Mouse (Mus musculus) CH12.LX (cell line): ENCODE measurements around the gene Ubxn1. TPM values are rescaled to one million over a fixed set of nuclear protein-coding genes. Genes with fewer than 3 reads are reported as not detected.

Source experiments
- DNase-seq: peaks from one replicate; pipeline ENCODE4 v3.0.0-alpha.2; 2013; ENCODE audit errors: extremely low read depth
- H3K27ac ChIP-seq: 2 replicates; pipeline ENCODE4 v1.5.1; 2012; ENCODE audit warnings: low read depth, mild to moderate bottlenecking, control low read depth, moderate library complexity; ENCODE audit not compliant: insufficient read depth
- H3K27me3 ChIP-seq: replicated peaks from 2 replicates; pipeline ENCODE3; 2012; ENCODE audit warnings: inconsistent platforms
- H3K36me3 ChIP-seq, 2 experiments: replicated peaks in 1 of 2; 2 replicates each; pipeline versions ENCODE3 to v1.6.1; 2012; ENCODE audit warnings: inconsistent platforms in 1 of 2, low read length in 1 of 2, mild to moderate bottlenecking in 1 of 2, mixed read lengths in 1 of 2, moderate library complexity in 1 of 2; ENCODE audit not compliant: control insufficient read depth in 1 of 2, insufficient read depth in 1 of 2
- H3K4me1 ChIP-seq, 2 experiments: 2 replicates each; pipeline ENCODE4 v1.6.1; 2012; ENCODE audit warnings: inconsistent platforms in 1 of 2, moderate library complexity in 1 of 2; ENCODE audit not compliant: insufficient read depth in 2 of 2, control insufficient read depth in 1 of 2
- H3K4me2 ChIP-seq: 2 replicates; pipeline ENCODE4 v1.6.1; 2012; ENCODE audit warnings: low read depth, mild to moderate bottlenecking, control low read depth; ENCODE audit not compliant: poor library complexity, insufficient read depth, severe bottlenecking
- H3K4me3 ChIP-seq, 3 experiments: fragments of 150-350 bp in 1 of 3; sonication (generic) in 1 of 3; replicated peaks in 1 of 3; 2 replicates each; pipeline versions ENCODE3 to v1.5.1; 2011 to 2012; ENCODE audit warnings: low read depth in 2 of 3, low read length in 2 of 3, mild to moderate bottlenecking in 2 of 3, moderate library complexity in 2 of 3, control low read depth in 1 of 3, improper control_type of control experiment in 1 of 3, inconsistent platforms in 1 of 3, mixed read lengths in 1 of 3; ENCODE audit not compliant: poor library complexity in 1 of 3
- H3K79me2 ChIP-seq: replicated peaks from 2 replicates; pipeline ENCODE4 v1.6.1; 2012; ENCODE audit warnings: mild to moderate bottlenecking, moderate library complexity; ENCODE audit not compliant: control insufficient read depth, poor library complexity, insufficient read depth, severe bottlenecking; ENCODE audit errors: extremely low read depth
- H3K9ac ChIP-seq: 2 replicates; pipeline ENCODE4 v1.6.1; 2012; ENCODE audit warnings: low read depth, mild to moderate bottlenecking, control low read depth, moderate library complexity; ENCODE audit not compliant: insufficient read depth
- H3K9me3 ChIP-seq: replicated peaks from 2 replicates; pipeline ENCODE3; 2012; ENCODE audit warnings: low read length, inconsistent platforms, mixed read lengths
- CHD2 ChIP-seq: IDR thresholded peaks from 2 replicates; pipeline ENCODE4 v1.6.1; 2011; ENCODE audit warnings: low read length, improper control_type of control experiment
- CTCF ChIP-seq, 2 experiments: IDR thresholded peaks in 1 of 2; conservative IDR thresholded peaks in 1 of 2; 2 replicates each; pipeline ENCODE4 v1.5.1; 2011 to 2012; ENCODE audit warnings: low read depth in 2 of 2, low read length in 2 of 2, improper control_type of control experiment in 1 of 2, inconsistent platforms in 1 of 2, mild to moderate bottlenecking in 1 of 2, moderate library complexity in 1 of 2
- E2F4 ChIP-seq: IDR thresholded peaks from 2 replicates; pipeline ENCODE4 v1.6.1; 2011; ENCODE audit warnings: low read depth, low read length, improper control_type of control experiment; ENCODE audit not compliant: insufficient replicate concordance
- ELF1 ChIP-seq: IDR thresholded peaks from 2 replicates; pipeline ENCODE4 v1.6.1; 2014; ENCODE audit warnings: low read depth, mild to moderate bottlenecking, inconsistent platforms, low read length, improper control_type of control experiment
- EP300 ChIP-seq: IDR thresholded peaks from 2 replicates; pipeline ENCODE4 v1.6.1; 2011; ENCODE audit warnings: low read length, improper control_type of control experiment
- GABPA ChIP-seq: IDR thresholded peaks from 2 replicates; pipeline ENCODE4 v1.6.1; 2012; ENCODE audit warnings: low read depth, low read length, improper control_type of control experiment, inconsistent platforms; ENCODE audit not compliant: insufficient replicate concordance
- JUN ChIP-seq: IDR thresholded peaks from 2 replicates; pipeline ENCODE4 v1.6.1; 2011; ENCODE audit warnings: low read depth, mild to moderate bottlenecking, low read length, improper control_type of control experiment, moderate library complexity; ENCODE audit not compliant: insufficient read depth
- JUND ChIP-seq: conservative IDR thresholded peaks from 2 replicates; pipeline ENCODE4 v1.6.1; 2011; ENCODE audit warnings: low read depth, low read length, improper control_type of control experiment
- MAFK ChIP-seq: IDR thresholded peaks from 2 replicates; pipeline ENCODE4 v1.6.1; 2011; ENCODE audit warnings: low read length, improper control_type of control experiment; ENCODE audit not compliant: insufficient replicate concordance
- MXI1 ChIP-seq: IDR thresholded peaks from 2 replicates; pipeline ENCODE4 v1.6.1; 2011; ENCODE audit warnings: mild to moderate bottlenecking, low read depth, low read length, improper control_type of control experiment
- NELFE ChIP-seq: IDR thresholded peaks from 2 replicates; pipeline ENCODE4 v1.6.1; 2011; ENCODE audit warnings: low read depth, low read length, improper control_type of control experiment
- NRF1 ChIP-seq: IDR thresholded peaks from 2 replicates; pipeline ENCODE4 v1.6.1; 2014; ENCODE audit warnings: low read depth, mild to moderate bottlenecking, inconsistent platforms, low read length, improper control_type of control experiment, moderate library complexity
- PAX5 ChIP-seq: IDR thresholded peaks from 2 replicates; pipeline ENCODE4 v1.6.1; 2012; ENCODE audit warnings: low read length, inconsistent platforms, mixed read lengths
- RAD21 ChIP-seq: IDR thresholded peaks from 2 replicates; pipeline ENCODE4 v1.6.1; 2011; ENCODE audit warnings: low read depth, mild to moderate bottlenecking, low read length, improper control_type of control experiment, moderate library complexity
- RCOR1 ChIP-seq: conservative IDR thresholded peaks from 2 replicates; pipeline ENCODE4 v1.6.1; 2012; ENCODE audit warnings: low read depth, mild to moderate bottlenecking, inconsistent platforms, low read length, improper control_type of control experiment
- SIN3A ChIP-seq: IDR thresholded peaks from 2 replicates; pipeline ENCODE4 v1.6.1; 2012; ENCODE audit warnings: low read length, improper control_type of control experiment, inconsistent platforms
- TBP ChIP-seq: conservative IDR thresholded peaks from 2 replicates; pipeline ENCODE4 v1.6.1; 2011; ENCODE audit warnings: low read depth, low read length, improper control_type of control experiment
- TCF12 ChIP-seq: IDR thresholded peaks from 2 replicates; pipeline ENCODE4 v1.6.1; 2014; ENCODE audit warnings: low read depth, mild to moderate bottlenecking, inconsistent platforms, low read length, improper control_type of control experiment
- ZC3H11A ChIP-seq: IDR thresholded peaks from 2 replicates; pipeline ENCODE4 v1.6.1; 2012; ENCODE audit warnings: low read depth, mild to moderate bottlenecking, inconsistent platforms, low read length, improper control_type of control experiment
- ZNF384 ChIP-seq: IDR thresholded peaks from 2 replicates; pipeline ENCODE4 v1.6.1; 2012; ENCODE audit warnings: low read depth, low read length, improper control_type of control experiment, inconsistent platforms
- dilution Hi-C: fragments of 300-500 bp; cut with MboI; formaldehyde crosslinking; loops from 2 replicates; pipeline ENCODE4 v1.14.3; 2020; ENCODE audit warnings: low sequenced_read_pairs; ENCODE audit not compliant: extremely low pct_unique_long_range_greater_than_20kb, extremely low pct_ligation_motif_present
- in situ Hi-C: fragments of 300-500 bp; cut with MboI; formaldehyde crosslinking; loops from 3 replicates; pipeline ENCODE4 v1.14.3; 2019; ENCODE audit warnings: low sequenced_read_pairs, low pct_ligation_motif_present, low pct_unique_long_range_greater_than_20kb, mixed read lengths
- polyA plus RNA-seq: library from polyadenylated mRNA; unstranded; fragments of >175 nt; gene quantifications from 2 replicates; pipeline ENCODE4 v1.2.1, GENCODE M21; 2012; ENCODE audit warnings: low read depth; ENCODE audit not compliant: insufficient read length
- total RNA-seq, 2 experiments: library from RNA; depleted of rRNA; stranded (reverse); fragments of 300-350 nt in 1 of 2; fragments of >200 nt in 1 of 2; gene quantifications; 2 replicates each; pipeline ENCODE4 v1.2.3; 2012 to 2014

Ubxn1 gene
- total and polyA plus RNA-seq, 3 experiments = 96.3 to 226 (median 140) TPM

GRCm38 (mm10) chr19:8897865-8898495, 26.7 kb downstream of the Ubxn1 start, which contains the start of gene Ganab (continued):
- no peak for TF ChIP-seq RAD21
- TF ChIP-seq E2F4 = peak; percentile 74; the same call in 1 of the 2 replicates
- peak; percentile 70 for TF ChIP-seq MXI1
- TF ChIP-seq TBP = peak; percentile 44; the same call in 1 of the 2 replicates
- no peak for TF ChIP-seq EP300
- no peak for TF ChIP-seq RCOR1
- TF ChIP-seq ZC3H11A = no peak
- no peak for TF ChIP-seq ZNF384
- no peak; the same call in 1 of the 2 replicates for TF ChIP-seq GABPA
- TF ChIP-seq, all 38 proteins: peak for 20

GRCm38 (mm10) chr19:8898576-8898975, 27.3 kb downstream of the Ubxn1 start:
- H3K4me1 ChIP-seq = peaks cover 32 to 71% of the 10 kb centered on the region in 2 experiments
- peak overlapping the region; percentile 85 for H3K9ac ChIP-seq
- TF ChIP-seq JUND (no peak), PAX5 (no peak), ZNF384 (no peak), MAFK (no peak), RAD21 (no peak), SIN3A (no peak), TBP (no peak), TCF12 (no peak), JUN (no peak), NELFE (no peak), CTCF (conservative IDR thresholded peaks at IDR 0.05 in 1 of 2, IDR thresholded peaks at IDR 0.05 in 1 of 2; ENCODE audit: low read depth in 2 of 2, low read length in 2 of 2) (no peak), ELF1 (no peak), NRF1 (no peak), MXI1 (no peak), CHD2 (no peak)
- TF ChIP-seq, all 38 proteins: peak for 0
- Histone ChIP-seq H3K4me3 (peak overlapping the region; percentile 82 to 99 (median 99)), H3K27me3 (no peaks in the 10 kb centered on the region), H3K27ac (peak overlapping the region; percentile 29), H3K79me2 (peaks cover 74% of the 10 kb centered on the region), H3K9me3 (no peaks in the 10 kb centered on the region), H3K4me2 (peak overlapping the region; percentile 96; the same call in 1 of the 2 replicates), H3K36me3 (peaks cover 30 to 48% of the 10 kb centered on the region in 2 experiments)
- DNase-seq = peak; percentile 29
- dilution Hi-C loops = no loop called here
- in situ Hi-C loops = loop anchor here (5.0 kb wide), 1 partner anchor 39 kb away; no protein-coding TSS in a partner anchor
